Mouse (Mus musculus) retina, postnatal 7 days (tissue): ENCODE measurements at regions not wholly inside any gene's neighbourhood (a gene's known extent, or its start where the extent isn't known, plus 50 kb on each side); places are given as distances from the start of the nearest gene placed in this dataset.

Experiments
- DNase-seq: peaks from one replicate; pipeline ENCODE4 v3.0.0-alpha.2; 2012; ENCODE audit warnings: low read depth, low spot score

- no peak for DNase-seq
Observed at GRCm38 (mm10) chr2:178542032-178542431, 111.7 kb downstream of the Cdh26 start.

GRCm38 (mm10) chr2:178544411-178544810, 114.1 kb downstream of the Cdh26 start:
- DNase-seq, result no peak

GRCm38 (mm10) chr2:178545601-178546352, 115.4 kb downstream of the Cdh26 start:
- DNase-seq, result no peak

- no peak for DNase-seq
Observed at GRCm38 (mm10) chr2:178546353-178546720, 116.0 kb downstream of the Cdh26 start.

- no peak for DNase-seq
Observed at GRCm38 (mm10) chr2:178546888-178547287, 116.6 kb downstream of the Cdh26 start.

GRCm38 (mm10) chr2:178548937-178549336, 118.6 kb downstream of the Cdh26 start:
- no peak for DNase-seq

- no peak for DNase-seq
Observed at GRCm38 (mm10) chr2:178553736-178554135, 123.4 kb downstream of the Cdh26 start.

GRCm38 (mm10) chr2:178555692-178556340, 125.5 kb downstream of the Cdh26 start:
- DNase-seq, result no peak

GRCm38 (mm10) chr2:178557934-178558333, 127.6 kb downstream of the Cdh26 start:
- no peak for DNase-seq

GRCm38 (mm10) chr2:178563287-178563686, 133.0 kb downstream of the Cdh26 start:
- DNase-seq, result no peak

- DNase-seq, result no peak
Observed at GRCm38 (mm10) chr2:178565368-178565818, 135.1 kb downstream of the Cdh26 start.

GRCm38 (mm10) chr2:178567493-178567892, 137.2 kb downstream of the Cdh26 start:
- no peak for DNase-seq

- DNase-seq, result no peak
Observed at GRCm38 (mm10) chr2:178572301-178572700, 142.0 kb downstream of the Cdh26 start.

GRCm38 (mm10) chr2:178574859-178575258, 144.5 kb downstream of the Cdh26 start:
- DNase-seq, result peak; percentile 30

- DNase-seq, result no peak
Observed at GRCm38 (mm10) chr2:178575403-178575802, 145.1 kb downstream of the Cdh26 start.

GRCm38 (mm10) chr2:178576067-178576466, 145.7 kb downstream of the Cdh26 start:
- no peak for DNase-seq

- DNase-seq, result no peak
Observed at GRCm38 (mm10) chr2:178579571-178579970, 149.2 kb downstream of the Cdh26 start.

- no peak for DNase-seq
Observed at GRCm38 (mm10) chr2:178581306-178581705, 151.0 kb downstream of the Cdh26 start.

GRCm38 (mm10) chr2:178584970-178585566, 154.7 kb downstream of the Cdh26 start:
- no peak for DNase-seq

GRCm38 (mm10) chr2:178587134-178587636, 156.9 kb downstream of the Cdh26 start:
- DNase-seq, result no peak

- DNase-seq, result no peak
Observed at GRCm38 (mm10) chr2:178593743-178594142, 163.4 kb downstream of the Cdh26 start.

GRCm38 (mm10) chr2:178594177-178594576, 163.8 kb downstream of the Cdh26 start:
- DNase-seq, result no peak
